Mouse (Mus musculus) small intestine, adult 2 months (tissue): ENCODE data around the gene Rpl4. TPM values are rescaled to one million over a fixed set of nuclear protein-coding genes. Genes with fewer than 3 reads are reported as not detected.
"Not testable (repeated sequence)": the region's sequence is repeated elsewhere in the genome, so short reads cannot be mapped to it uniquely, and the experiment has no call there.

ENCODE experiments used
- H3K27ac ChIP-seq: fragments of 200-500 bp; 2 replicates; pipeline ENCODE4 v1.5.1; 2012; ENCODE audit warnings: low read depth, low read length, control low read depth, inconsistent platforms; ENCODE audit not compliant: insufficient read depth
- H3K27me3 ChIP-seq: fragments of 200-500 bp; 2 replicates; pipeline ENCODE4 v1.6.1; 2012; ENCODE audit warnings: mild to moderate bottlenecking, moderate library complexity, low read length, inconsistent platforms; ENCODE audit not compliant: control insufficient read depth, insufficient read depth
- H3K36me3 ChIP-seq: fragments of 200-500 bp; 2 replicates; pipeline ENCODE4 v1.6.1; 2012; ENCODE audit warnings: mild to moderate bottlenecking, low read length, control low read depth, inconsistent platforms; ENCODE audit not compliant: control insufficient read depth, insufficient read depth
- H3K4me1 ChIP-seq: fragments of 200-500 bp; 2 replicates; pipeline ENCODE4 v1.6.1; 2012; ENCODE audit warnings: low read length, inconsistent platforms, mixed read lengths; ENCODE audit not compliant: control insufficient read depth, insufficient read depth, insufficient read length
- H3K4me3 ChIP-seq: fragments of 200-500 bp; 2 replicates; pipeline ENCODE4 v1.5.1; 2012; ENCODE audit warnings: low read depth, mild to moderate bottlenecking, control low read depth, inconsistent platforms, low read length, moderate library complexity
- CTCF ChIP-seq: fragments of 200-500 bp; IDR thresholded peaks from 2 replicates; pipeline ENCODE4 v1.5.1; 2012; ENCODE audit warnings: low read depth, mild to moderate bottlenecking, control low read depth, inconsistent platforms, low read length, moderate library complexity, mixed read lengths; ENCODE audit not compliant: insufficient replicate concordance, insufficient read length; ENCODE audit errors: extremely low read depth
- POLR2A ChIP-seq: fragments of 200-500 bp; IDR thresholded peaks from 2 replicates; pipeline ENCODE4 v1.6.1; 2012; ENCODE audit warnings: low read depth, mild to moderate bottlenecking, control low read depth, inconsistent platforms, low read length, moderate library complexity
- WGBS: fragments of 180-500 bp; shearing (Covaris S2); methylation state at CpG from one replicate; pipeline ENCODE4 v1.1.7; 2018; 5-methylcytosine and 5-hydroxymethylcytosine counted together
- polyA plus RNA-seq: library from polyadenylated mRNA; depleted of rRNA; stranded (reverse); fragments of >200 nt; gene quantifications from 2 replicates; pipeline ENCODE4 v1.2.3, GENCODE M21; 2012

Rpl4 gene
- polyA plus RNA-seq, 1 experiment, result 189 TPM

DNA sequence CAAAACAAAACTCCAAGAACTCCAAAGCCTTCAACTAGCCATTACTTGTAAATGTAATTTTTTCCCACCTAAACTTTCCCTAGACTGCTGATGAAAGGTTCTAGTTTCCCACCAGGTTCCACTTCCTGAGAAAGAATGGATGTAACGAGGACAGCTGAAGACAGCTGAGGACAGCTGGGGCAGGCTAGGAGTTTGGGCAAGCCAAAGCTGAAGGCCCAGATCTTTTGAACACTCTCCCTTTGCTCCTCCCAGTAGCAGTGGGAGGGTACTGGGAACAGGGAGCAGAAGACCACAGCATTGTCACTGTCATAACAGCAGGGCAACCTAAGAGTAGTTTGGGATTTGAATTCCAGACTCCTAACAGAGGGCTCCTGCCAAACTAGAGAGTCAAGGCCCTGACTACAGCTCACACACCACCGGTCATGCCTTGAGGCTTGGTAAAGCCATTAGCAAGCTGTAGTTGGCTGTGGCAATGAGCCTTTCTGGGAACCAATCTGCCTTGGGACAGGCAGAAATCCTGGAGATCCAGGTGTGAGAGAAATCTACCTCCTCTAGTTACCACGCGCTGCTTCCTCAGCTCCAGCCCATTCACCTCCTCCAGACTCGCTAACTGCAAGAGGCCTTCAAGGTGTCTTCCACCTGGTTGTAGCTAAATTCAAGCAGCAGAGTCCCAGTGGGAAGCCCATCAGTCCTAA lies 25.0 kb downstream of the Rpl4 start:
- 90% methylated on average over 5 of the region's 5 CpGs for WGBS
- Histone ChIP-seq H3K4me1 (peaks cover 20% of the 10 kb centered on the region), H3K4me3 (no peak overlapping the region), H3K27me3 (no peaks in the 10 kb centered on the region), H3K36me3 (peaks cover 9% of the 10 kb centered on the region), H3K27ac (peak overlapping the region; percentile 79)
- no peak for TF ChIP-seq POLR2A
- TF ChIP-seq CTCF, result no peak

- H3K27me3 ChIP-seq, H3K36me3 ChIP-seq, H3K4me3 ChIP-seq: not testable (repeated sequence)
- Histone ChIP-seq H3K4me1 (peaks cover 20% of the 10 kb centered on the region), H3K27ac (peak overlapping the region; percentile 93)
- 40% methylated on average over 7 of the region's 7 CpGs for WGBS
These were observed 25.7 kb downstream of the Rpl4 start for GRCm38 (mm10) chr9:64198763-64199418.

DNA sequence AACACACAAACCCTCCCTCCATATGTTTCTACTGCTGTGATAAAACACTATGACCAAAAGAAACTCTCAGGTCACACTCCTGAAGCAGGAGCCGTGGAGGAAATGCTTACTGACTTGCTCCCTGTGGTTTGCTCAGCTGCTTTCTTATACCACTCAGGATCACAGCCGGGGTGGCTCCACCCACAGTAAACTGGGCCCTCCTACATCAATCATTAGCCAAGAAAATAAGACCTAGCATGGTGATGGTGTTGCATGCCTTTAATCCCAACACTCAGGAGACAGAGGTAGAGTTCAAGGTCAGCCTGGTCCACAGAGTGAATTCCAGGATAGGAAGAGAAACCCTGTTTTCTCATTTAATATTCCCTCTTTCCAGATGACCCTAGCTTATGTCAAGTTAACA lies 26.7 kb downstream of the Rpl4 start:
- TF ChIP-seq CTCF (no peak), POLR2A (no peak; the same call in 1 of the 2 replicates)
- 17% methylated on average over 2 of the region's 2 CpGs for WGBS
- Histone ChIP-seq H3K4me3 (no peak overlapping the region), H3K27me3 (no peaks in the 10 kb centered on the region), H3K27ac (peak overlapping the region; percentile 93), H3K4me1 (peaks cover 18% of the 10 kb centered on the region), H3K36me3 (peaks cover 9% of the 10 kb centered on the region)

DNA sequence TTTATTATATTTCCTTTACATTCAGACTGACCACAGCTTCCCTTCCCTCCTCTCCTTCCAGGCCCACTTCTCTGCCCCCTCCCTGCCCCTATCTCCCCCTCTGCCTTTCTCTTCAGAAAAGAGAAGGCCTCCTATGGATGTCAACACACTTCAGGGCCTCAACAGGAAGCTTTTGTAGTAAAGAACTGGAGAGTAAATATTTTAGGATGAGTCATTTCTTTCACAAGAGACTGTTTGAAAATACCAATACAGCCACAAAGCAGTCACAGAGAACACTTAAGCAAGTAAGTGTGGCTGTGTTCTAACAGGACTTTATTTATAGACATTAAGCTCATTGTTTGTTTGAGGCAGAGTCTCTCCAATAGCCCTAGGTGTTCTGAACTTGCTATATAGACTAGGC lies 29.2 kb downstream of the Rpl4 start:
- Histone ChIP-seq H3K4me1 (peaks cover 16% of the 10 kb centered on the region; the same call in 1 of the 2 replicates), H3K27me3 (no peaks in the 10 kb centered on the region), H3K36me3 (peaks cover 20% of the 10 kb centered on the region), H3K4me3 (no peak overlapping the region), H3K27ac (no peak overlapping the region)
- TF ChIP-seq CTCF (no peak), POLR2A (no peak)

DNA sequence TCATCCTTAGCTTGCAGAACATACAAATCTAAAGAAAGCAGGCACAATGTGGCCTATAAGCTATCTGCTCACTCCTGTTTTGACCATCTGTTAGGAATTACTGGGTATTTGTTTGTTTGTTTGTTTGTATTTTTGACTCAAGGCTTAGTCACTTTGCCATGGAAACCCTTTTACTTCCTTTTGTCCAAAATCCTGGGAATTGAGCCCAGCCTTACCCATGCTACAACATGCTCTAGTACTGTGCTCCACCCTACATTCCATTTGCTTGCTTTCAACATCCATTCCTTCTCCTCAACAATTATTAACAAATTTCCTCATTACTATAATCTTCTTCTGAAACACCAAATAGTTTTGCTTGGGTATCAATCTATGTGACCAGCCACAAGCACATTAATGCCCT lies 29.7 kb downstream of the Rpl4 start:
- H3K27me3 ChIP-seq, result no peaks in the 10 kb centered on the region
- H3K4me3 ChIP-seq, result no peak overlapping the region
- peaks cover 19% of the 10 kb centered on the region for H3K36me3 ChIP-seq
- TF ChIP-seq CTCF (no peak), POLR2A (no peak)
- H3K4me1 ChIP-seq, result peaks cover 16% of the 10 kb centered on the region; the same call in 1 of the 2 replicates
- H3K27ac ChIP-seq, result no peak overlapping the region

DNA sequence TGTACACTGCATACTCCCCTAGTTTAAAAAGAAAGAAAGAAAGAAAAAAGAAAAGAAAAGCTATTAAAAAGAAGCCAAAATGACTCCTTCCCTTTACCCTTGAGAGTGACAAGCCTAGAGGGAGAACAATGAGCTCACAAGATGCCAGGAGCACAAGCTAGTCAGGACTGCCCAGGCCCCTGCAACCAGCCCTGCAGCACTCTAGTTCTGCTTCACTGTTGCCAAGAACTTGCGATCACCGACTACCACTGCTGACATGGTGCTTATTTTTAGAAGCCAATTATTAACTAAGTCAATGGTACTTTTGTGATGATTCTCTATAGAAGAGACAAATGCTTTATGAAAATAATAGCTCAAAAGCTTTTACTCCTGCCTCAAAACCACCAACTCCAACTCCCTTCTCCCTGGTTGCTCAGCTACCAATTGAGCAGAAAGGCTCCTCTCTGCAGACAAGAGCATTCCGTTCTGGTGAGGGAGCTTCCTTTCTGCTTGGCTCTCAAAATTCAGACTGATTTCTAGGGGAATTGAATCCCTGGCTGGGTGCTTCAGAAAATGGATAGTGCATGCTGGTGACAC lies 34.4 kb downstream of the Rpl4 start:
- Histone ChIP-seq H3K36me3 (peaks cover 51% of the 10 kb centered on the region), H3K4me1 (no peaks in the 10 kb centered on the region), H3K27me3 (no peaks in the 10 kb centered on the region), H3K27ac (no peak overlapping the region), H3K4me3 (no peak overlapping the region)
- WGBS, result 85% methylated on average over 3 of the region's 3 CpGs
- TF ChIP-seq POLR2A, result no peak
- TF ChIP-seq CTCF, result no peak

GRCm38 (mm10) chr9:64214452-64214851 lies 41.3 kb downstream of the Rpl4 start:
- Histone ChIP-seq H3K4me1 (peaks cover 2% of the 10 kb centered on the region), H3K36me3 (peaks cover 25% of the 10 kb centered on the region), H3K27ac (no peak overlapping the region), H3K4me3 (no peak overlapping the region), H3K27me3 (no peaks in the 10 kb centered on the region)
- TF ChIP-seq POLR2A (no peak), CTCF (no peak)
- 77% methylated on average over 17 of the region's 17 CpGs for WGBS
